Mouse (Mus musculus): ENCODE data around the gene Gm49391. TPM values are rescaled to one million over a fixed set of nuclear protein-coding genes. Genes with fewer than 3 reads are reported as not detected.

Gm49391 gene
- total RNA-seq (2023): not detected

DNA sequence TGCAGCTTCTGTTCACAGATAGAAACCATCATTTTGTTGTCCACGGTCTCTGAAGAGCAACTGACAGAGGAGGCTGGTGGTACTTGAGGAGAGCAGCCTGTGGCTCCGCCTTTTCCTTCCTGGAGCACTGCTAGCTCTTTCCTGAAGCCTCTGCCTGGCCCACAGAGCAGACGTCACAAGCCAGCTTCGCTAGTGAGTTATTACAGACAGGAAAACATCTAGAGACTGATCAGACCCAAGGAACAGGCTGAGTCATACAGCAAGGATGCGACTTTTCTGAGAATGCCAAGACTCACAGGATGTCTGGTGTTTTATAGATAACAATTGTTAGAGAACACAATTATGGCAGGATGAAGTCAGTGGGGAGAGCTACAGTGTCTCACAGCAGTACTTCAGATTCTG is at the start of gene Gm49391, which contains the start of gene Ctla2a:
Gene Gm49391 (minus strand): TSS at position 72 of the 402 bp plus-strand sequence.
Gene Ctla2a (minus strand): TSS at position 126 of the 402 bp plus-strand sequence.

DNA sequence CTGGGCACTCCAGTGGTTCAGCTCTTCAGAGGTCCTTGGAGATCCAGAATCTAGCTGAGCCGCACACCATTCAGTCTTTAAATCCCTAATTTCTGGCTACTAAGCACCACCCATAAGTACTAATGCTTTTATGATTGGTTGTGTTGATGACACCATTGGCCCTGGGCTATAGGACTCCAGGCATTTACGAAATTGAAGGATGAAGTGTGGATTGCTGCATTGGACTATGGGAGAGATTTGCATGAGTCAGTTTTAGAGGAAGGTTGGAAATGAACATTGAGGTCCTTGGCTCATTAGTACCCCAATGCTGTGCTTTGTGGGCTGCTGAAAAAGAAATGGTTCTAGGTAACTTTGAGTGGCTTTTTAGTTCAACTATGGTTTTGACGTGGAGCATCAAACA is 5.5 kb upstream of the Gm49391 start, which contains the start of gene Tpbpa:
Gene Tpbpa (minus strand): TSS at position 101 of the 400 bp plus-strand sequence.

DNA sequence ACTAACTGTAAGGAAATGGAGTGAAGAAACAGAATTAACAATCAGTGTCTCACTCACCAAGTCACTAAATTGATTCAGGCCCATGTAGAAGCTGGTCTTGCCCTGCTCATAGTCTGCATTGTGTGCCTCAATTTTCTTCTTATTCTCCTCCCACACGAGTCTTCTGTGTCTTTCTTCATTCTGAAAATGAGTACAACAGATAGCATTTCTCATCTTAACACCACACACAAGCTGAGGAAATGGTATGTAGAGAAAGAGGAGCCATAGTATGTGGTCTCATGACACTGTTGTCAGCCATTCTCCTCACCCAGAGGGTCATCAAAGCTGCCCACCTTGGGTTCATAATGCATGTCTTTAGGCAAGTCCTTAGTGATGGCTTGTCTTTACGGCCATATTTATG is 881 bp downstream of the Gm49391 start, which contains the start of gene Gm49393:
Gene Gm49393 (minus strand): TSS at position 101 of the 400 bp plus-strand sequence.

DNA sequence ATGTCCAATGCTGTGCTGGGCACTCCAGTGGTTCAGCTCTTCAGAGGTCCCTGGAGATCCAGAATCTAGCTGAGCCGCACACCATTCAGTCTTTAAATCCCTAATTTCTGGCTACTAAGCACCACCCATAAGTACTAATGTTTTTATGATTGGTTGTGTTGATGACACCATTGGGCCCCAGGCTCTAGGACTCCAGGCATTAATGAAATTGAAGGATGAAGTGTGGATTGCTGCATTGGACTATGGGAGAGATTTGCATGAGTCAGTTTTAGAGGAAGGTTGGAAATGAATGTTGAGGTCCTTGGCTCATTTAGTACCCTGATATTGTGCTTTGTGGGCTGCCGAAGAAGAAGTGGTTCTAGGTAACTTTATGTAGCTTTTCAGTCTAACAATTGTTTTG is 31.6 kb downstream of the Gm49391 start, which contains the start of gene Tpbpb:
Gene Tpbpb (minus strand): TSS at position 101 of the 400 bp plus-strand sequence.

GRCm38 (mm10) chr13:60897328-60897727 is 39.0 kb downstream of the Gm49391 start, which contains the start of gene Ctla2b:
Ctla2b (minus strand) TSS chr13:60897447.

DNA sequence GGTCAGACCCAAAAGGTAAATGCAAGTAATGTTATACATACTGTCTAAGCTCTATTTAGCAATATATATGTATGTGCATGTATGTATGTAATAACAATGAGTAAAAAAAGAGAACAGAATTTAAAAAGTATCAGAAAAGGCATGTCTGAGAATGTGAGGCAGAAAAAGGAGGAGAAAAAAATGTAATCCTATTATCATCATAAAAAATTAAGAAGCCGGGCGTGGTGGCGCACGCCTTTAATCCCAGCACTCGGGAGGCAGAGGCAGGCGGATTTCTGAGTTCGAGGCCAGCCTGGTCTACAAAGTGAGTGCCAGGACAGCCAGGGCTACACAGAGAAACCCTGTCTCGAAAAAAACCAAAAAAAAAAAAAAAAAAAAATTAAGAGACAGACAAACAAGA is 39.6 kb downstream of the Gm49391 start, which contains the start of gene Gm49392:
Gene Gm49392 (minus strand): TSS at position 101 of the 400 bp plus-strand sequence.

DNA sequence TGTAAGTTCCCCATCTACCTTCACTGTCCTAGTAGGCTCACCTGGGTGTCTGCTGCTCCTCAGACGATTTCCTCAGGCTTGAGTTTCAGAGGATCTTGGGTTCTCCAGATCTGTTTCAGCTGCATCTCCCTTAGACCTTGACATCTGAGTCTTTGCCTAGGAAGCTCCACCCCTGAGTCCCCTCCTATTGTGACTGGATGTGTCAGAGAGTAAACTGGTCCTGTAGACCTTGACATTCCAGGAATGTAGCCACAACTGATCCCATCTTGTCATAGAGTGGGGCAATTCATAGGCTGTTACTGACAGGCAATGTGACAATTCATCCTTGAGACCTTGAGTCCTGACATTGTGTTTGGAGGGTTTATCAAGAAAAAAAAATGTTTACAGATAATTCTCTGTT is 72.1 kb downstream of the Gm49391 start, which contains the start of gene 4930486L24Rik:
Gene 4930486L24Rik (minus strand): TSS at position 195 of the 400 bp plus-strand sequence.

Other genes starting within 250 kb of the Gm49391 start
- gene BC051665, start 150.2 kb downstream of the Gm49391 start, total RNA-seq (2023): not detected
- not detected for gene Ctsll3, start 133.7 kb downstream of the Gm49391 start, total RNA-seq (2023)
- gene 4930486L24Rik, start 72.1 kb downstream of the Gm49391 start, total RNA-seq (2023): not detected
- gene Gm49392, start 39.7 kb downstream of the Gm49391 start, total RNA-seq (2023): not detected
- gene Ctla2b, start 39.1 kb downstream of the Gm49391 start, total RNA-seq (2023): 1 to 10 TPM in 1 of 2 experiments, not detected in 1; 1.3 TPM
- gene Tpbpb, start 31.7 kb downstream of the Gm49391 start, total RNA-seq (2023): not detected
- not detected for gene Gm49393, start 981 bp downstream of the Gm49391 start, total RNA-seq (2023)
- gene Ctla2a, start 54 bp upstream of the Gm49391 start, total RNA-seq (2023): 1 to 10 TPM in 1 of 2 experiments, not detected in 1; 1.6 TPM
- gene Tpbpa, start 5.4 kb upstream of the Gm49391 start, total RNA-seq (2023): not detected
- gene Ctsj, start 69.4 kb upstream of the Gm49391 start, total RNA-seq (2023): not detected
- not detected for gene Ctsq, start 104.1 kb upstream of the Gm49391 start, total RNA-seq (2023)
- gene Ctsr, start 227.7 kb upstream of the Gm49391 start, total RNA-seq (2023): not detected